Mouse (Mus musculus) lung, adult 2 months (tissue): ENCODE data around the gene Peli3.

Source experiments
- CTCF ChIP-seq: fragments of 200-500 bp; IDR thresholded peaks from 2 replicates; pipeline ENCODE4 v1.5.1; 2011; ENCODE audit warnings: mild to moderate bottlenecking, low read length, control low read depth; ENCODE audit not compliant: insufficient read depth
- POLR2A ChIP-seq: fragments of 200-500 bp; IDR thresholded peaks from 2 replicates; pipeline ENCODE4 v1.6.1; 2011; ENCODE audit warnings: low read depth, mild to moderate bottlenecking, control low read depth, low read length, borderline replicate concordance; ENCODE audit errors: extremely low read depth

DNA sequence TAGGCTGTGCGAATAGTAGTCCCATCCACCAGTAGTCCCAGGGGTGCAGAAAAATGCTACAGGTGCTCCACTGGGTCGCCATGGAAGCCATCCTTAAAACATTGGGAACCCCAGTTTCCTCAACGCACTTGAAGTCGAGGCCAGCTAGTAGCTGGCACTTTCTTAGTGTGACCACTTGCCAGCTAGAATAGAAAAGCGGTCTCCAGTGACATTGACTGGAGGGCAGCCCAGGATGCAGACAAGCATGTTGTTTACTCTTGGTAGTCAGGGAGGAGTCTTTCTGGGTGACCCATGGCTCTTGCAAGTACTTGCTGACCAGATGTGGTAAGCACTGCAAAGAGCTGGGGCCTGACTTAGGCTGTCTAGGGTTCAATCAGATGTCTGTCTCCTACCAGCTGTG lies 14.1 kb downstream of the Peli3 start:
- TF ChIP-seq POLR2A (no peak), CTCF (no peak)
